Mouse (Mus musculus) urinary bladder, adult 2 months (tissue): ENCODE measurements around the gene Ripor3. TPM values are rescaled to one million over a fixed set of nuclear protein-coding genes. Genes with fewer than 3 reads are reported as not detected.

Experiments
- DNase-seq: peaks from one replicate; pipeline ENCODE4 v3.0.0; 2022; ENCODE audit warnings: low spot score
- polyA plus RNA-seq: library from polyadenylated mRNA; depleted of rRNA; stranded (reverse); fragments of >200 nt; gene quantifications from 2 replicates; pipeline ENCODE4 v1.2.3, GENCODE M21; 2012; rRNA removed

Ripor3 gene
- polyA plus RNA-seq, 1 experiment: 10.6 TPM

- no peak for DNase-seq
These were observed 77.0 kb downstream of the Ripor3 start for GRCm38 (mm10) chr2:167933397-167933796.

DNA sequence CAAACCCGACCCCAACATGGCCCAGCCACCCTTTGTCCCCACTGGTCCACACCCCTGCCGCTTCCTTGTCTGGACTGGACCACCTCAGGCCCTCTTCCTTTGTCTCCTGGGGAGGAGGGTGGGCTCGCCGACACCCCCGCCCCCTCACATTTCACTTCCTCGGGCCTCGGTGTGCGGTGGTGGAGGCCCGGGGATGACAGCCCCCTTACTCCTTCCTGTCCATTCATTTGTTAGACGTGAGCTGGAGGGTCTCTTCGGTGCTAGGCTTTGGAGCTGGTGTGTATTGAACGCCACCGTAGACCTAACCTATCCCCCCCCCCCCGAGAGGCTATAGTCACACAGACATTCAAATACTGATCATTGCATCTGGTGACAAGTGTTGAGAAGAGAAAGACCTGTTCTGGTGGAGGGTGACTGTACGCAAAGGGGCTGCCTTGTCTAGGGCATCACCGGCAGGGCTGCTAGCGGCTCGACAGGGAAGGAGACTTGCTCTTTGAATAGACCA, 77.6 kb downstream of the Ripor3 start:
- no peak for DNase-seq

DNA sequence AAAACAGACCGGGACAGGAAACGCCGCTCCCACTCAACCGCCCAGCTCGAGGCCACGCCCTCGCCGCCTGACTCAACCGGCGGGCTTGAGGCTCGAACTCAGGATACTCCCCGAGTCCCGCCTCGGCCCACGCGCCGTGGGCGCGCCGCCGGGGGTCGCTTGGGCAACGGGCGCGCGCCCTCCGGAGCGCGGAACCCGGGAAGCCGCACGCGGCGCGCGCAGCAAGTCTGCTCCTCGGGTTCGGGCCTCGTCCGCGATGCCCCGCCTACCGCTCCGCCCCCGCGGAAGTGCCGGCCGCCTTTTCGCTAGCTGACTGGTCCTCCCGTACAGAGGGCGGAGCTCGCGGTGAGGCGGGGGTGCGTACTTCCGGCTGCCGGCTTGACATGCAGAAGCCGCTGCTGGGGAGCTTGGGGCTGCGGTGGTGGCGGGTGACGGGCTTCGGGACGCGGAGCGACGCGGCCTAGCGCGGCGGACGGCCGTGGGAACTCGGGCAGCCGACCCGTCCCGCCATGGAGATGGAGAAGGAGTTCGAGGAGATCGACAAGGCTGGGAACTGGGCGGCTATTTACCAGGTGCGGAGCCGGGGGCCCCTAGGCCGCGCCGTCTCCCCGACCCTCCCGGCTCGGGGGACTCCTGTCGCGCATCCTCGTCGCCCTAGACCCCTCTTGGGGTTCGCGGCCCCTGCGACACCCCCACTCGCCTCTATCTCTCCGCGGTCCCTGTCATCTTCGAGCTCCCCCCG, 78.3 kb downstream of the Ripor3 start, which contains the start of gene Ptpn1:
Gene Ptpn1 (plus strand): TSS at position 73 of the 742 bp plus-strand sequence.
- DNase-seq: peak; percentile 98

- DNase-seq: no peak
These were observed 79.4 kb downstream of the Ripor3 start for GRCm38 (mm10) chr2:167930975-167931374.

Other genes with a start within 250 kb of the Ripor3 start
- gene Ptpn1, start 78.6 kb downstream of the Ripor3 start, polyA plus RNA-seq: 34.5 and 35.1 TPM in 2 replicates
- gene Pard6b, start 70.4 kb upstream of the Ripor3 start, polyA plus RNA-seq: 6.3 and 8.3 TPM in 2 replicates
- gene Adnp, start 196.5 kb upstream of the Ripor3 start, polyA plus RNA-seq: 22.3 and 22.4 TPM in 2 replicates
- gene Gm20716, start 219.7 kb upstream of the Ripor3 start, polyA plus RNA-seq: 30.3 and 39.7 TPM in 2 replicates
- gene Dpm1, start 220.0 kb upstream of the Ripor3 start, polyA plus RNA-seq: 14.9 and 19.4 TPM in 2 replicates
- 7.9 and 9.8 TPM in 2 replicates for gene Mocs3, start 220.0 kb upstream of the Ripor3 start, polyA plus RNA-seq